Mouse (Mus musculus) brain, adult 2 months (tissue): ENCODE results near the gene Cd300lb.

Experiments
- DNase-seq: peaks from one replicate; pipeline ENCODE4 v3.0.0; 2011; ENCODE audit warnings: low read depth, low spot score

Gene Cd300lb

DNA sequence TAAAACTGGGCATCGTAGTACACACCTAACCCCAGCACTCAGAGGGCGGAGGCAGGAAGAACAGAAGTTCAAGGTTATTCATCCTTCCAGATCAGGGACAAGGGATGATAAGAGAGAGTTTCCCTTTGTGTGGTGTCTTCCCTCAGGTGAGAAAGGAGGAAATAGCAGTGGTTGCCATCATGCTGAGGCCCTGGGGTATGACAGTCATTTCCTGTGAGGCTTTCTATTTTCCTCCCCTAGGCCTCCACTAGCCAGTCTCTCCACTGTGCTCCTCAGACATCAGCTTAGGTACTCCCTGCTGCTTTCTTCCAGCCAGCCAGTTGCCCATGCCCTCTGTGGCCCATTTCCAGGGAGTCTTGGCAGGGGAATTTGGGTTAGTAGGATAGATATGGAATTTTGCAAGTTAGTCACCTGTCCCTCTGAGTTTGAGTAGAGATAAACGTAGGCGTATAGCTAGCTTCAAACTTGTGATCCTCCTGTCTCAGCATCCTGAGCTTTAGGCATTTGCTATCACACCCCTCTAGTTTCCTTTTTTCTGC lies 50.9 kb downstream of the Cd300lb start:
- no peak for DNase-seq

GRCm38 (mm10) chr11:114880589-114880988 lies 53.6 kb downstream of the Cd300lb start:
- peak; percentile 34 for DNase-seq

DNA sequence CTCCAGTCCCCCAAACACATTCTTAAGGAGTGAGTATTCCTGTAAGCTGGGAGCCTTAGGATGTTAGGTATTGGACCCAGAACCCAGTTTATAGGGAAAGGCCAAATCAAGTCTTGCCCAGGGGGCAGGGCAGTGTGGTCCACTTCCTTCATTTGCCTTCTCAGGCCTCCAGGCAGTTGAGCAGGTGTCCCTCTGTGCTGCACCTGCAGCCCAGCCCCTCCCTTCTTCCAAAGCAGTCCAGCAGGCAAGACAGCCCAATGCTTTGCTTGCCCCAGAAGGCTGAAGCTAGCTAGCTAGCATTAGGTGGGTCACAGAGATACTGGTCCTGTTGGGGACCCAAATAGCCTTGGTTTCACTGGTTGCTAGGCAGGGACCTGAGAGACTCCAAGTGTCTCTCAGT lies 54.0 kb downstream of the Cd300lb start:
- DNase-seq, result no peak

DNA sequence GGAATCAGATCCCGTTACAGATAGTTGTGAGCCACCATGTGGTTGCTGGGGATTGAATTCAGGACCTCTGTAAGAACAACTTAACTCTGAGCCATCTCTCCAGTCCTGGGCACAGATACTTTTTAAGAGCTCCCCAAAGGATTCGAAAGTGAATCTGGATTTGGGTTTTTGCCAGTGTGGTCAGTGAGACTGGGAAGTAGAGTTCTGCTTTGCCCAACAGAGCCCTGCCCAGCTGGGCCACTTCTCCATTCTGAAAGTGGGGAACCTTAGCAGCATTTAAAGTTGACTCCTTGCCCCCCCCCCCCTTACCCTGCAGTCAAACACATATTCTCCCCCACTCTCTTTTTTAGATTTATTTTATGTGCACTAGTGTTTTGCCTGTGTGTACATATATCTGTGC lies 54.5 kb downstream of the Cd300lb start:
- peak; percentile 59 for DNase-seq

DNA sequence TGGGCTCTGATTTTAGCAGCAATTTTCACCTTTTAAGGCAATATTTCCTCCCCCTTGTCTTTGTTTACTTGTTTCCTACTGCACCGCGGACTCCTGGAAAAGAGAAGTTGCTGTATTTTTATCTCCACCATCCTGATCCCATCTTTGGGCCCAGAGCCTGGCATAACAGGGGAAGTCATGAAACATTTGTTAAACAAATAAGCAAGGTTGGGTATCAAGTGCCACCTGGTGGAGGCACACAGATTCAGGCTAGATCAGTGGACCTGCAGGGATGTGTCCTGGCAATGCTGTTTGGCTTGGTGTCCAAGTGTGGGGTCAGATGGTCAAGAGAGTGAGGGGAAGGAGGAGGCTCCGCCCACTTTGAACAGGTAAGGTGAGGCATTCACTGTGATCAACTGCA lies 57.0 kb downstream of the Cd300lb start:
- peak; percentile 84 for DNase-seq

- no peak for DNase-seq
Observed at GRCm38 (mm10) chr11:114876621-114877020, 57.6 kb downstream of the Cd300lb start.

DNA sequence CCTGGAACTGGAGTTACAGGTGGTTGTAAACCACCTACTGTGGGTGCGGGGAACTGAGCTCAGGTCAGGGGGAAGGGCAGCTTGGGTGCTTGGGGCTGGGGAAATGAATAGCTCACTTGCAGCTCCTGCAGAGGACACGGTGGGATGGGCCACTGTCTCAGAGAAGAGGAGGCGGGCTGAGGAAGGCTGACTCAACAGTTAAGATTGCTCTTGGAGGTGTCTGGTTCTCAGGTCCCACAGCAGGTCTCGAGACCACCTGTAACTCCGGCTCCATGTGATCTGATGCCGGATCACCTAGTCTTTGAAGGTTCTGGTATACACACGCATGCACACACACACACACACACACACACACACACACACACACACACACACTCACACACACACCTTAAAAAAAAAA lies 58.0 kb downstream of the Cd300lb start:
- peak; percentile 41 for DNase-seq

DNA sequence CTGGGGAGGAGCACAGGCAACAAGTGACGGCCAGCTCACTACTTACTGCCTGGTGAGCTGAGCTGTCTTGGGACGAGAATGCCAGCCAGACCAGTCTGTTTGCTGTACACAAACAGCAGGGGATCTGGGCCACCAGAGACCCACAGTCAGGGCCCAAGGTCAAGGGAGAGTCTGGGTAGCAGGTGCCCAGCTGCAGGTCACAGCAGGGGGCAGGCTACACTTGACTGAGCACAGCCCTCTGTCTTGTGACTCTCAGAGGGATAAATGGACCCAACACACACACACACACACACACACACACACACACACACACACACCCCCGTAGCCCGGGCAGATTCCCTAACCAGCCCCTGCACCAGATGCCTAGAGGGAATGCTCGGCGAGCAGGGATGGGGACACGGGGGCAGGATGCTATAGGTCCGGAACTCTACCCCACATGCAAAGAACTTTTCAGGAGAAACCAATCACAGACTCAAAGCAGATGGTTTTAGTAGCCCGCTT lies 58.8 kb downstream of the Cd300lb start:
- DNase-seq, result peak; percentile 55

GRCm38 (mm10) chr11:114874226-114875145 lies 59.7 kb downstream of the Cd300lb start:
- no peak for DNase-seq

- DNase-seq, result no peak
Observed at GRCm38 (mm10) chr11:114873022-114873817, 61.0 kb downstream of the Cd300lb start.
